Mouse (Mus musculus) embryonic facial prominence, embryonic 14.5 days (tissue): ENCODE data around the gene Sulf2. TPM values are rescaled to one million over a fixed set of nuclear protein-coding genes. Genes with fewer than 3 reads are reported as not detected.

ENCODE experiments used
- ATAC-seq: fragments of 200-750 bp; cut with Nextera tagmentation; 2 replicates; pipeline ENCODE4 v1.8.0; 2017; ENCODE audit warnings: low read depth, moderate number of reproducible peaks, moderate TSS enrichment
- DNase-seq: peaks from one replicate; pipeline ENCODE4 v3.0.0-alpha.2; 2015; ENCODE audit warnings: low spot score
- H3K27ac ChIP-seq: fragments of 300-500 bp; sonication (generic); replicated peaks from 2 replicates; pipeline ENCODE4 v1.5.1; 2014; ENCODE audit warnings: low read depth, mild to moderate bottlenecking, low read length, moderate library complexity
- H3K27me3 ChIP-seq: fragments of 300-500 bp; sonication (generic); replicated peaks from 2 replicates; pipeline ENCODE4 v1.6.1; 2014; ENCODE audit warnings: low read length; ENCODE audit not compliant: control insufficient read depth, insufficient read depth
- H3K36me3 ChIP-seq: fragments of 300-500 bp; sonication (generic); 2 replicates; pipeline ENCODE4 v1.6.1; 2014; ENCODE audit warnings: low read length, mixed read lengths; ENCODE audit not compliant: control insufficient read depth, insufficient read depth
- H3K4me1 ChIP-seq: fragments of 300-500 bp; sonication (generic); 2 replicates; pipeline ENCODE4 v1.6.1; 2014; ENCODE audit warnings: antibody characterized with exemption, low read length; ENCODE audit not compliant: control insufficient read depth, insufficient read depth
- H3K4me2 ChIP-seq: fragments of 300-500 bp; sonication (generic); 2 replicates; pipeline ENCODE4 v1.6.1; 2014; ENCODE audit warnings: low read depth, mild to moderate bottlenecking, low read length, moderate library complexity, mixed read lengths
- H3K4me3 ChIP-seq: fragments of 300-500 bp; sonication (generic); 2 replicates; pipeline ENCODE4 v1.5.1; 2014; ENCODE audit warnings: low read depth, mild to moderate bottlenecking, low read length
- H3K9ac ChIP-seq: fragments of 300-500 bp; sonication (generic); 2 replicates; pipeline ENCODE4 v1.6.1; 2014; ENCODE audit warnings: low read depth, mild to moderate bottlenecking, low read length, moderate library complexity, mixed read lengths
- H3K9me3 ChIP-seq: fragments of 300-500 bp; sonication (generic); 2 replicates; pipeline ENCODE4 v1.6.1; 2016; ENCODE audit warnings: low read length; ENCODE audit not compliant: control insufficient read depth
- WGBS: fragments of 180-500 bp; shearing (Covaris S2); extraction: QIAGEN DNeasy Blood & Tissue Kit; methylation state at CpG from one replicate; pipeline ENCODE4 v1.1.7; 2014; 5-methylcytosine and 5-hydroxymethylcytosine counted together
- polyA plus RNA-seq: library from polyadenylated mRNA; unstranded; fragments of >200 nt; fragmentation: Nextera tagmentation; extraction: Ambion mirVana; gene quantifications from 2 replicates; pipeline ENCODE4 v1.2.1, GENCODE M21; 2014

The Sulf2 gene
- polyA plus RNA-seq, 1 experiment from 2014 or later, result 139 TPM

GRCm38 (mm10) chr2:166051421-166051820, 104.0 kb downstream of the Sulf2 start:
- 81% methylated on average over 17 of the region's 17 CpGs for WGBS
- Histone ChIP-seq H3K27me3 (no peaks in the 10 kb centered on the region), H3K36me3 (peaks cover 81% of the 10 kb centered on the region), H3K4me3 (no peak overlapping the region), H3K4me2 (no peak overlapping the region), H3K27ac (no peak overlapping the region), H3K4me1 (no peaks in the 10 kb centered on the region), H3K9ac (no peak overlapping the region), H3K9me3 (no peaks in the 10 kb centered on the region)
- ATAC-seq, result no peak
- DNase-seq, result no peak

DNA sequence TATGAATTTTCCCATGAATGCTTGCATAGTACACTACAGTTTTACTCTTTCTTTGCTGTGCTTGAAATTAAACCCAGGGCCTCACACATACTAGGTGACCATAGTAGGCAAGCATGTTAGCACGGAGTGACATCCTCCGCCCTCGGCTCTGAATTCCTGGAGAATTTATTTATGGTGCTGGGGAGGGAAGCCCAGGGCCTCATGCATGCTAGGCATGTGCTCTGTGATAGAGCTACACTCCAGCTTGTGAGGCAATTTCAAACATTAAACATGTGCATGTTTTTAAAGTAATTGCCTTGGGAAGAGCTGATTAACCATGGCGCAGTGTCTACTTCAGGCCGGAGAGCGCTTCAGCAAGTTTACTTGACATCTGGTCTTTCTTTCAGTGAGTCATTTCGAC, 106.6 kb downstream of the Sulf2 start:
- H3K36me3 ChIP-seq, result peaks cover 55% of the 10 kb centered on the region
- no peaks in the 10 kb centered on the region for H3K9me3 ChIP-seq
- H3K4me2 ChIP-seq, result no peak overlapping the region
- no peak overlapping the region for H3K27ac ChIP-seq
- WGBS, result 71% methylated on average over 7 of the region's 7 CpGs
- no peaks in the 10 kb centered on the region for H3K27me3 ChIP-seq
- peaks cover 9% of the 10 kb centered on the region for H3K4me1 ChIP-seq
- DNase-seq, result no peak
- H3K4me3 ChIP-seq, result no peak overlapping the region
- no peak overlapping the region for H3K9ac ChIP-seq
- no peak for ATAC-seq

GRCm38 (mm10) chr2:166047931-166048330, 107.5 kb downstream of the Sulf2 start:
- Histone ChIP-seq H3K27ac (no peak overlapping the region), H3K9me3 (no peaks in the 10 kb centered on the region), H3K36me3 (peaks cover 48% of the 10 kb centered on the region), H3K4me2 (no peak overlapping the region), H3K4me1 (peaks cover 9% of the 10 kb centered on the region), H3K4me3 (no peak overlapping the region), H3K27me3 (no peaks in the 10 kb centered on the region), H3K9ac (no peak overlapping the region)
- DNase-seq (no peak), ATAC-seq (no peak)
- 92% methylated on average over 4 of the region's 4 CpGs for WGBS

DNA sequence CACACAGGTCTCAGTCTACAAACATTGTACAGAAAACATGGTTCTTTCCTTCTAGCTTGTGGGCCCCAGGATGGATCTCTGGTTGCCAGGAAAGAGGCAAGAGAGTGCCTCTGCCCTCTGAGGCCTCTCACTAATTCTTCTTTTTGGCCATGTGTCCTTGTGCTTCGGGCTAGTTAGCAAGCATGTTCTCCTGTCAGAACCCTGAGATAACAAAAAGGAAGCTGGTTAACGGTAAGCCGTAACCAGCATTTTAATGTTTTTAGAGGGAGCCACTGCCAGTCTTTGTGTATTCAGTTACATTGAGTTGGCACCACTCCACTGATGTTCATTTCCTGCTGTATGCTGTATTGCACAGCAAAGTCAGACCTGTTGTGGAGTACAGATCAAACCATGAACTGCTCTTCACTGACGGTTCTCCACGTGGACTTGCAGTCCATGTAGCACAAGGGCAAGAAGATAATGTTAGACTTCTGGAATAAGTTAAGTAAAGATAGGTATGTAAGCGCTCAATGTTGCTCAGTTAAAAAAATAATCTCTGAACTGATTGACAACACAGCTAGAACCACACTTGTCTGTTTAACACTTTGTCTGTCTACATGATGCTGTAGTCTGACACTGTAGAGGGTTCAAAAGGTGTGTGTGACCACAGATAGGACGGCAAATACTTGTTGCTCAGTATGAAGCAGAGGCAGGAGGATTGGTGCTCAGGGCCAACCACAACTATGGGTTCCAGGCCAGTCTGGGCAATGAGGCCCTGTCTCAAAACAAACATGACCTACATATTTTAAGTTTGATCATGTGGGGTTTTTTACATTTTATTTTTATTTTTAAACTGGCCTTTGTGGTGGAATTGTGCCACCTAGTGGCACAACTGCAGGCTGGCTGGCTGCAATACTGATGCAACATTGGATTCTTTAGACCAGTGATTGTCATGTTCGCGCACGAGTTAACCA, 109.6 kb downstream of the Sulf2 start:
- ATAC-seq, result peak; percentile 51; the same call in 1 of the 2 replicates

DNA sequence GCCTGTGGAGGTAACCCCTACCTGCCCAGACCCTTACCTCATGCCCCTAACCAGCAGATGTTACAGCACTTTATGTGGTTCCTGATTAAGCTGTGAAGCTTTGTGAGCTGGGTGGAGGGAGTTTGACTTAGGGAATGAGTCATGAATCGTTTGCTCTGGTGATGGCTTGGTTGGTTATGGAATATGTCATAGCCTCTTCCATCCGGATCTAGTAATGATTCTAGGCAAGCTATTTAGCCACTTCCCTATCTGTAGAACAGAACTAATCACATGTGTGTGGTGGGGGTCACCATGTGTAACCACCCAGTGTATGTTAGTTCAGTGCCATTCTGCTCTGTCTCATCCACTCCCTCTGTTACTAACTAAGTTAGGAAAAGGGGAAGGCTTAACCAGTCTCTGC, 110.5 kb downstream of the Sulf2 start:
- Histone ChIP-seq H3K4me1 (peaks cover 20% of the 10 kb centered on the region), H3K27ac (no peak overlapping the region), H3K4me2 (no peak overlapping the region), H3K9me3 (no peaks in the 10 kb centered on the region), H3K27me3 (no peaks in the 10 kb centered on the region), H3K9ac (no peak overlapping the region), H3K4me3 (no peak overlapping the region), H3K36me3 (peaks cover 18% of the 10 kb centered on the region)
- no peak for ATAC-seq
- DNase-seq, result no peak
- WGBS, result 73% methylated on average over 2 of the region's 2 CpGs

More for the DNA sequence above, 109.6 kb downstream of the Sulf2 start:
- WGBS, result 52% methylated on average over 10 of the region's 10 CpGs
- Histone ChIP-seq H3K4me2 (no peak overlapping the region), H3K4me3 (no peak overlapping the region), H3K9ac (no peak overlapping the region), H3K9me3 (no peaks in the 10 kb centered on the region), H3K4me1 (peaks cover 18% of the 10 kb centered on the region), H3K27ac (peak overlapping the region; percentile 36; the same call in 1 of the 2 replicates), H3K27me3 (no peaks in the 10 kb centered on the region), H3K36me3 (peaks cover 27% of the 10 kb centered on the region)
- DNase-seq, result peak; percentile 63

DNA sequence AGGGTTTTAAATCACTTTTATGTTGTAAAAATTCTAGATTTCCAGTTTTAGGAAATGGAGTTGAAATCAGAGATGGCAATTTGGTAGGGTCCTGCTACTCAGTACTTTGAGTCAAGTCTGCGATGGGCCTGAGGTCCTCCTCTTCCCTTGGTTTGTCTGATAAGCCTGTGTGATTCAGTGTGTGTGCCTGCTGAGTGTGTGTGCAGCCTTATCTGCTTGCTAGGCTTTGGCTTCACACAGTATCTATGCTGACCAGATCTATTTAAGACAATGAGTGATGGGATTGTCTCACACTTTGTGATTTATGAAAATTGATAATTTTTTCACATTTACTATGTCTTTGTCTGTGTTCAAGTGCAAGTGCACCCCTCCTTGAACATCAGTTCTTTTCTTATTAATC, 112.9 kb downstream of the Sulf2 start:
- WGBS, result 74% methylated on average over 1 of the region's 1 CpGs
- ATAC-seq, result no peak

DNA sequence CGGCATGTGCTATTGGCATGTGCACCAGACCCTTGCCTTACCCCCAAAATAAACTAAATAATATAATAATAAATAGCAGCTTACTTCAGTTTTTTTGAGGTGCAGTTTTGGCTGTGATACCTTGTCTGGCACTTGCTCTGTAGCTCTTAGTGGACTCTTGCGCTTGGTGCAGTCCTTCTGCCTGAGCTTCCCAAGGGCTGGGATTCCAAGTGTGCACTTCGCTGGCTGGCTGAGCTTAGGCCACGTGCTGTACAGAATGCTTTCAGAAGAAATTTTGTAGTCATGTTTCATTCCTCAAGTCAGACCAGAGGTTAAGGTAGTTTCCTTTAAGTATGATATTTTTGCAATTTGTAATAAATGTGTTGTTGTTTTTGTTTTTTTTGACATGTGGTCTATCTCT, 115.8 kb downstream of the Sulf2 start:
- H3K4me3 ChIP-seq, result no peak overlapping the region
- no peaks in the 10 kb centered on the region for H3K9me3 ChIP-seq
- peaks cover 11% of the 10 kb centered on the region; the same call in 1 of the 2 replicates for H3K4me1 ChIP-seq
- no peak overlapping the region for H3K27ac ChIP-seq
- no peak for DNase-seq
- no peaks in the 10 kb centered on the region for H3K27me3 ChIP-seq
- no peak overlapping the region for H3K9ac ChIP-seq
- ATAC-seq, result no peak
- peaks cover 10% of the 10 kb centered on the region; the same call in 1 of the 2 replicates for H3K36me3 ChIP-seq
- no peak overlapping the region for H3K4me2 ChIP-seq
- 64% methylated on average over 4 of the region's 4 CpGs for WGBS

More for the DNA sequence above, 112.9 kb downstream of the Sulf2 start:
- Histone ChIP-seq H3K4me1 (peaks cover 20% of the 10 kb centered on the region), H3K4me3 (no peak overlapping the region), H3K9ac (no peak overlapping the region), H3K27ac (no peak overlapping the region), H3K27me3 (no peaks in the 10 kb centered on the region), H3K36me3 (0 out of 2 replicates have a peak, but pooled peaks cover 3% of the 10 kb centered on the region), H3K9me3 (no peaks in the 10 kb centered on the region), H3K4me2 (no peak overlapping the region)
- no peak for DNase-seq

DNA sequence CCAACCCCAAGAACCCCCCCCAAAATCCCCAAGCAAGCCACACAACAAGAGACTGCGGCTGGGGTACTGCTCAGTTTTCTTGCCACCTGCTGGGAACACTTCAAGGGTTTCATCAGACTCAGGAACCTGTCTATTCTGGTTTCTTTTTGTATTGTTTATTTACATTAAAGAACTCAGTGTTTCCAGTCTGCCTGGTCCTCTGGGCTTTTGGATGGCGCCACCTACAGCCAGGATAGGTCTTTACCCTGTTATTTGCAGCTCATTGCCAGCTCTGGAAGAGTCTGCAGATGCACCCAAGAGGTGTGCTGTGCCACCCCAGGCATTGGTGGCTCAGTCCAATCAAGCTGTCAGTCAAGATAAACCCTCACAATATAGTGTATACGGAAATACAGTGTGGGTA, 119.7 kb downstream of the Sulf2 start:
- H3K4me3 ChIP-seq, result no peak overlapping the region
- DNase-seq (peak; percentile 63), ATAC-seq (no peak)
- peaks cover 15% of the 10 kb centered on the region for H3K4me1 ChIP-seq
- WGBS, result 37% methylated on average over 3 of the region's 3 CpGs
- H3K27me3 ChIP-seq, result no peaks in the 10 kb centered on the region
- no peak overlapping the region for H3K4me2 ChIP-seq
- H3K9ac ChIP-seq, result no peak overlapping the region
- no peaks in the 10 kb centered on the region for H3K9me3 ChIP-seq
- H3K36me3 ChIP-seq, result peaks cover 10% of the 10 kb centered on the region; the same call in 1 of the 2 replicates
- H3K27ac ChIP-seq, result no peak overlapping the region
